Mouse (Mus musculus) testis, postnatal 10 days (tissue): Measurements from ENCODE around the gene Nek8.

ENCODE experiments used
- DNase-seq: peaks from one replicate; pipeline ENCODE4 v3.0.0; 2021; ENCODE audit warnings: low spot score

The Nek8 gene

DNA sequence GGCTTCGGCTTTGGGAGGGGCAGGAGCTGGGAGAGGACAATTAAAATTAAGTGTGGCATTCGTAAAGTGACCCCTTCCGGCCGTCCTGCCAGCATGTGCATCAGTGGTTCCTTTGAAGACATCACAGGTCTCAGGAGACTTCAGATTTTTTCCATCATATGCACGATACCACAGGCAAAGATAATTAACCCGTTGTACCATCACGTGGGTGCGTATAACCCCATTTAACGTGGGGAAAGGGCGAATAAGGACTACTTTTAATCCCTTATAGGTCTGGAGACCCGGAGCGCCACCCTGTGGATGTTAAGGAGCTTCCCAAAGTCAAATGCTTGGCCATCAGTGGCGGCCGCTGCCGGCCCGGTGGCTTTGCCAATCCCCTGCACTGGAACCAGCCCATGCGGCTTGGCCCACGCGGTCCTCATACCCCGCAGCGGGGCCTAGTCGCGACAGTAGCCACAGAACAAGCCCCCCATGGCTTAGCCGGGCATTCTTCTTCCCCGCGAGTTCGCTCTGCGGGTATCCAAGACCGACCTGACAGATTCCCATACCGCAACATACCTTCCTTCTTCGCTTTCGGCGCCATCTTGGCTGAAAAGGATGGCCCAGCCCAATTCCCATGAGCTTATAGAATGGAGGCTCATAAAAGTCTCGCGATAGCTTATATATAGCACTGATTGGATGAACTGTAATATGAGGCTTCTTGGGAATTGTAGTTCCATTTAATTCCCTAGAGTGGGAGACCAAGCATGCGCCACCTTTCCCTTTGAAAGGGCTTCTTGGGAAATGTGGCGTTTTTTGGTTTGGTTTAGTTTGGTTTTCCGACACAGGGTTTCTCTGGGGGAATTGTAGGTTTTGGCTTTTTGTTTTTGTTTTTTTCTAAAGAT lies 6.7 kb upstream of the Nek8 start, which contains the start of gene Rpl23a:
Rpl23a (minus strand) TSS at position 624 of the 884 bp plus-strand sequence.
- peak; percentile 81 for DNase-seq

DNA sequence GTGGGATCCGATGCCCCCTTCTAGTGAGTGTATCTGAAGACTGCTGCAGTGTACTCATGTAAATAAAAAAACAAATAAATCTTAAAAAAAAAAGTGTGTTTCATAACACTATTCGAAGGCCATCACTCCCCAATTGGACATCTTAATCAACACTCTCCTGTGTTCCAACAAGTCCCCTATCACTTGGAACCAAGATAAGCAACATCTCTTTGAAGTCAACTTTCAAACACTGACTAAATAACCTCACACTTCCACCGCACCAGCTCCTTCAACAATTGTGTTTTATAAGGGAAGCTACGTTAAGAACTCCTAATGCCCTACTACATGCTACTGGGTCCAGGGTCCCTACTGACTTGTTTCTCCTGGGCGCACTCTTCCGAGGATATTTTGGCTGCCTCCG lies 6.0 kb upstream of the Nek8 start:
- DNase-seq, result no peak

DNA sequence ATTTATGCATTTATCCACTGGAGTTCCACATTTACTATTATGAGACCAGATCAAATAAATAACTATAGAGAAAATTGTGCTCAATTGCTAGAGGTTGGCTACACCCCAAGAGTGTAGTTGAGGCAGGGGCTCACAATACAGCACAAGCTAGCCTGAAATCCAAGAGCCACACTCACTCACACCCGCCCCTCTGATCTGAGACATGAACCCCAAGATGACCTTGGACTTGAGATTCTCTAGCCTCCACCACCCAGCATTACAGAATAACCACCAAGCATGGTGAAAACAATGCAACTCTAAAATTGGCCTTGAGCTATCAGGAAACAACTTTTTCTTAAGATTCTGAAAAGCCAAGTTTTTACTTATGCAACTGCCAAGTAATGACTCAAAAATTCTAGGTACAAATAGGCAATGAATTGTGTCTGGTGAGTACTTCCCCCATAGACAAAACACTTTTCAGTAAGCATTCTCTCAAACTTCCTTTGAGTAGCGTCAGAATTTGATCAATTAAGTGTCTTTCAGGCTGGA lies 5.4 kb upstream of the Nek8 start:
- no peak for DNase-seq

DNA sequence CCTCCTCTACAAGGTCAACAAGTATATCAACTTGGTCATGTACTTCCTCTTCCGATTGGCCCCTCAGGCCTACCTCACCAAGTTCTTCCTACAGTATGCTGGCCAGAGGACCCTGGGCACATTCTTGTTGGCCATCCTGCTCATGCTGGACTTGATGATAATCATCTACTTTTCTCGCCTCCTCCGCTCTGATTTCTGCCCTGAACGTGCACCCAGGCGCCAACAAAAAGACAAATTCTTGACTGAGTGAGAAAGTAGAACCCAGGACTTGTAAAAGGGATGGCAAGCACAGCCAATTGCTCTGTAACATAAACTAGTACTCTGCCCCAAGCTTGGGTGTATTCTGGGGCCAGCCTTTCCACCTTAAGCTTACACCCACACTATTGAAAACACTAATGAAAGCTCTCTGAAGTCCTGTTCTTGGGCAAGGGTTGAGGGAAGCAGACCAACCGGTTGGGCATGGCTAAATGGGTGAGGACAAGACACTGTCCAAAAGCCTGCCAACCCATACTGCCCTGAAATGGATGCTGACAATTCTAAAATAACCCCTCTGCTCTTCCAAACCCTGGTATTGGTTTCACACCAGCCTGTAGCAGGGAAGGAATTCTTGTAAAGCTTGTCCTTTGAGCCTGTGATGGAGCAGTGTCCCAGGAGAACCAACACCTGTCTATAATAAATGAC lies 3.7 kb upstream of the Nek8 start:
- DNase-seq, result no peak

DNA sequence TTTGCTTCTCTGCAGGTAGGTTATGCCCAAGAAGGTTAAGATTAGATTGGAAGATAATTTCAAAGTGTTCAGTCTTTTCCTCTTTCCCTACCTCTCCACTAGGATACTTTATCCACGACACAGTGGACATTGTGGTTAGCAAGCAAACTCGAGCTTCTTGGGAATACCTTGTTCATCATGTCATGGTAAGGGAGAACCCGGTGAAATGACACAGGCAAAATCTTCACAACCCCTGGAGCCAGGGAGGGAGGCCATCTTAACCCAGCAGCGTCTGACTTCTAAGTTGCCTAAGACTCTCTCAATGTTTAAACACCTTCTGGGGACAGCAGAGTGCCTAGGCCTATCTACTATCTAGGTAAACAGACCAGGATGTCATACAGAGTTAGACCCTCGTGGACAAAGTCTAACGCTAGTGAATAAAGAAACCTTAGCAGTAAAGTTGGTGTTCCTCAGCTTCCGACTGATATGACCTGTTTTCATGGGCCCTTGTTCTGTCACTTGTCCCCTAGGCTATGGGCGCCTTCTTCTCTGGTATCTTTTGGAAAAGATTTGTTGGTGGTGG lies 3.0 kb upstream of the Nek8 start:
- no peak for DNase-seq

DNA sequence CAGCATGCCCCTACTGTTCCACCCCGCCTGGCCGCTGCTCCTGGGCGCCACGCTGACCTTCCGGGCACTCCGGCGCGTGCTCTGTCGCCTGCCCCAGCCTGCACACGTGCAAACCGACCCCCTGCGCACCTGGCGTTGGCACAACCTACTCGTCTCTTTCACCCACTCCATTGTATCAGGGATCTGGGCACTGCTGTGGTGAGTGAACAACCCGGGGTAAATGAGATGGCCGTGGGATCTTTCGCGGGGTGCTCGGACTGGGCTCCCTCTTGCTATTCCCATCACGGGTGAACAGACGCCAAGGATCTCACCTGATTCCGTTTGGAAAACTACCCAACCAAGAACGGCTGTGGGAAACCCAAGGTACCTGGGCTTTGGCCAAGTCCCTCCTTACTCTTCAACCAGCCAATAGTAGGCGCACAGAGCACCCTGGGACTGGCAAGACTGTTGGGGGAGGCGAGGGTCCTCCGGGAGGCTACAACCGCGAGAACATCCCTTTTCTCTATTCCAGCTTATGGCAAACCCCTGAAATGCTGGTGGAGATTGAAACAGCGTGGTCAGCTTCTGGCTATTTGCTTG lies 2.5 kb upstream of the Nek8 start:
- DNase-seq, result peak; percentile 84

DNA sequence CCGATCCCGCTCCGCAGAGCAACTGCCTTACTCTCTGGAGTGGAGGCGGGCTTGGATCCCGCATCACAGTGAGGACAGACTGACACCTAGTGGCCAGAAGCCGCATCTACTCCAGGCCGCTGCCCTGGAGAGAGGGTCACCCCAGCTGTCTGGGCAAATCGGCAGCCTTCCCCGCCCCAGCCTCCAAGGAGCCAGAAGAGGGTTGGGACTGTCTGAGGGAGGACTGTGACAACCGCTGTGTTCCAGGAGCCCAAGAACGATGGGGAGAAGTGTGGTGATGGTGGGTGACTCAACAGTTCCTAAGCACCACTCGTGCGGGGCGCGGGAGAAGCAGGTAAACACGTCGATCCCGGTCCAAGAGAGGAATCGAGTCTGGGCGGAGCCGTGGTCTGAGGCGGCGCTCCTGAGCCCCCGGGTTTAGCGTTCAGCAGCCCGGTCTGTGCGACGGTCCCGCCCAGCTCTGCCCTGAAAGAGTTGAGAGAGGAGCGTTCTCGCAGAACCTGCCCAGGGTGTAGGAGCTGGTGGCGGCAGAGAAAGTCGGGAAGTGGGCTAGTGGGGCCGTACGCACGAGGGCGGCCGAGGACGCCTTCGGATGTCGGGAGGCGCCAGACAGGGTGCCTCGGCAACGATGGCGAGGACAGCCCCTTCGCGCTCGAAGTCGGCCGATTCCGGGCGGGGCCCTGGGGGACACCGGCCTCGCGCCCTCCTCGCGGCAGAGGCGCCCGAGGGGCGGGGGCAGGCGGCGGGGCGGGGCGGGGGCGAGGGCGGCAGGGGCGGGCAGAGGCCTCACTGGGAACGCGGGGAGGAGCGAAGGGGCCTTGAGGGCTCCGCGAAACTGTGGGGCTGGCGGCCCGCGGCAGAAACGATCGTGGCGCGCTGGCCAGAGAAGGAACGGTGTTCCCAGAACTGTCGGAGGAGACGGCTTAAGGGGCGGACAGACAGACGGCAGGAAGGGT lies 1.7 kb upstream of the Nek8 start:
- DNase-seq, result peak; percentile 96

DNA sequence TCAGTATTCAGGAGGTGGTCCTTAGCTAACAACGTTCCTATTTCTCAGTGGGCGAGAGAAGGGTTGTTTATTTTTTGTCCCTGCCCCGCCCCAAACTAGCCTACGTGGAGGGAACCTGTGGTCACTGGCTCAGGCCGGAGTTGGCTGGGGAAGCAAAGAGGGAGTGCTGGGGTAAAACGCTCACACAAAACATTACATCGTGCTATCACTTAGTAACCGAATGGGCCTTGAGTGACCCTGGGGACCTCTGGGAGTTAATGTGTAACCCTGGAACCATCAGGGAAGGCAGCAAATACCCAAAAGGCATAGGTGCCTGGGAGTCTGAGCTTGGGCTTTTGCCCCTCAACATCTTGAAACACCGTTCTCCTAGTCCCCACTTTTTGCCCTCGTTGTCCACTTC lies 962 bp upstream of the Nek8 start:
- DNase-seq, result no peak

DNA sequence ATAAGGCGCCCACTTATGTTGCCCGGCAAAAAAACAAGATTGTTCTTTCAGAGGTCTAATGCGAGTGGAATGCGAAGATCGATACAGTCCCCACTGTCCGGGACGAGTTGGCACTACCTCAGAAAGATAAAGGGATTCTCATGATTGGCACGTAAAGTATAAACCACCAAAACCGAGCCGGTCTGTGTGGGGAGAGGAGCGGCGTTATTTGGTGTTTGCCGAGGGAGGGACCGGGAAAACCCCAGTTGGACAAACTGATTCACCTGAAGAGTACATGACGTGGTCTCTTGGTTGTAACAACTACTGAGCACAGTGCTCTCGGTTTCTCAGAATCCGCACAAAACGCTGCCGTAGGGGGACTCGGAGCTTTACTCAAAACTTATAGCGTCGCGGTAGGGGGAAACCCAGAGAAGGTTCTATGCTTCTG lies 443 bp upstream of the Nek8 start:
- no peak for DNase-seq

DNA sequence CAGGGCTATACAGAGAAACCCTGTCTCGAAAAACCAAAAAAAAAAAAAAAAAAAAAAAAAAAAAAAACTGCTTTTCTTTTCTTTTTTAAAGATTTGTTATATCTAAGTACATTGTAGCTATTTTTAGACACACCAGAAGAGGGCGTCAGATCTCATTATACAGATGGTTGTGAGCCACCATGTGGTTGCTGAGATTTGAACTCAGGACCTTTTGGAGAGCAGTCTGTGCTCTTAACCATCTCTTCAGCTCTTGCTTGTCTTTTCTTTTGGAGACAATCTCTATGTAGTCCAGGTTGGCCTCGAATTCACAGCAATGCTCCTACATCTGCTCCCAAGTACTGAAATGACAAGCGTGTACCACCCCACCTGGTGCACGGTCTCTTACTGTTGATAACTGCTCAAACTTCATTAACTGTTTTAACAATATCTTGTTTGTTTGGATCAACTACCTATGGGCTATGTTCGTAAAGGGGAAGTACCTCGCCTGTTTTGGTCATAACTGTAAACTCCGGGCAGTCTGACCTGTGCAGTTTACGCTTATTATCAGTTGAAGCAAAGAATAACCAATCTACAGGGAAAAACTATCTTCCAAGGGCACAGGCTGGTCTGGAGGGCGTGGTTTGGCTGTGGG lies 589 bp downstream of the Nek8 start:
- no peak for DNase-seq

DNA sequence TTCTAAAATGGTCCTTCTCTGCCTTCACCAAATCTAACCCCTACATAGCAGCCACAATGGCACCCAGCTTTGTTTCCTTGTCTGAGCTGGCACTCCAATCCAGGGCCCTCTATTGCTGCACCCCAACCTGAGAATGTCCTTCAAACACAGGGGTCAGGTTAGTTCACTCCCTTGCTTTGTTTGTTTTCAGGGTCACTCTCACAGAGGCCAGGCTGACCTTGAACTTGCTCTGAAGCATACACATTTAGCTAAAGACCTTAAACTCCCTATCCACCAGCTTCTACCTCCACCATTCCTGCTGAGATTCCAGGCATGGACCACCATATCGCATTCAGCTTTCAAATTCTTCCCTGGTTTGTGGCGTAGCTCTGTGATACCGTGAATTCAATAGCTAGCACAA lies 2.0 kb downstream of the Nek8 start:
- DNase-seq, result no peak

DNA sequence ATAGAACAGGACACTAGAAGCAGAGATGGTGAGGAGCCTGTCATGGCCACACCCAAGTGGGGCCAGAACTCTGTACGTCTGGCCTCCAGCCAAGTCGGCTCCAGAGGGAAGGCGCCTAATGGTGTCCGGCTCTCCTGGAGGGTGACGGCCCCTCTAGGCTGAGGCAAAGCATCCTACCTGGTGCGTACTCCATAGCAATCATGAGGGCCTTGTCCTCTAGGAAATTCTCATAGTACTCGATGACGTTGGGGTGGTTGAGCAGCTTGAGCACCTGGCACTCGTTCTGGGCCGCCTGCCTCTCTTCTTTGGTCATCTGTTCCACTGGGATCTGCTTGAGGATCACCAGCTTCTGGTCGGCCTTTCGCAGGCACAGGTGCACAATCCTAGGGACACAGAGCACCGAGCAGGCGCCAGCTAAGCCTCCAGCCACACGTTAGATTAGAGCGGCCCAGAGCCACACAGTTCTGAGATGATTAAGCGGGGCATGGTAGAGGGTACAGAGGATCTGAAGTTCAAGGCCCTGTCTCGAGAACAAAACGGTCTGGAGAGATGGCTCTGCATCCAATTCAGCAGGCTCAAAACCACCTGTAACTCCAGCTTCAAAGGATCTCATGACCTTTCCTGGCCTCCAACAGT lies 3.6 kb downstream of the Nek8 start:
- no peak for DNase-seq

DNA sequence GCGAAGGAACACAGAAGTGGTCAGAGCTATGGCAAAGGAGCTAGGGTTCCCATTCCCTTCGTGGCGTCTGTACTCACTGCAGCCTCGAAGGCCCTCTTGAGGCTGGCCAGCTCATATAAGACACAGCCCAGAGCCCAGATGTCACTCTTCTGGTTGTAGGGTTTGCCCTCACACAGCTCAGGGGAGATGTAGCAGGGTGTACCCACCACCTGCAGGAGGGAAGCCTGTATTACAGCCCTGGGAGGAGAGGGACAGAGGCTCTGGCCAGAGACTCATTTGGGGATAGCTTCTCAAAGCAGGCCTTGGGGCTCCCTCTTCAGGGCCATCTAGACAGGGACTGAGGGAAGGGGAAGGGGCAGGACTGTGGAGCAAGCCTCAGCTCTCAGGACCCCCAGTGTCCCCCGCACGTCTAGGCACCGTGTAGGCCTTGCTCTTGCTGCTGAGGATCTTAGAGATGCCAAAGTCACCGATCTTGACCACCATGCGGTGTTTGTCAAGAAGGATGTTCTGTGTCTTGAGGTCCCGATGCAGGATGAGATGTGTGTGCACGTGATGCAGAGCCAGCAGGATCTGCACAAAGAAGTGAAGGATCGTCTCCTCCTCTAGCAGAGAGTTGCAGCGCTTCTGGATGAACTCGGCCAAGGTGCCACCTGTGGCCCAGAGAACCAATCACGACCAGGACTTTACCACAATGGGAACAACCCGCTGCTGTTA lies 4.3 kb downstream of the Nek8 start:
- no peak for DNase-seq

DNA sequence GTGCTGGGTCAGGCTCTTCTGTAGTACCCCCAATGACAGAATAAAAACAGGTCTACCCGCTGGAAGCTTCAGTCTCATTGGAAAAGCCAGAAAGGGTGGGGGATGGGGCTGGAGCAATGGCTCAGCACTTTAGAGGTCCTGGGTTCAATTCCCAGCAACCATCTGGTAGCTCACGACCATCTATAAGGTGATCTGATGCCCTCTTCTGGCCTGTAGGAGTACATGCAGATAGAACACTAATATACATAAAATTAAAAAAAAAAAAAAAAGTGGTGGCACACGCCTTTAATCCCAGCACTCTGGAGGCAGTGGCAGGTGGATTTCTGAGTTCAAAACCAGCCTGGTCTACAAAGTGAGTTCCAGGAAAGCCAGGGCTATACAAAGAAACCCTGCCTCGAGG lies 5.1 kb downstream of the Nek8 start:
- DNase-seq, result no peak

DNA sequence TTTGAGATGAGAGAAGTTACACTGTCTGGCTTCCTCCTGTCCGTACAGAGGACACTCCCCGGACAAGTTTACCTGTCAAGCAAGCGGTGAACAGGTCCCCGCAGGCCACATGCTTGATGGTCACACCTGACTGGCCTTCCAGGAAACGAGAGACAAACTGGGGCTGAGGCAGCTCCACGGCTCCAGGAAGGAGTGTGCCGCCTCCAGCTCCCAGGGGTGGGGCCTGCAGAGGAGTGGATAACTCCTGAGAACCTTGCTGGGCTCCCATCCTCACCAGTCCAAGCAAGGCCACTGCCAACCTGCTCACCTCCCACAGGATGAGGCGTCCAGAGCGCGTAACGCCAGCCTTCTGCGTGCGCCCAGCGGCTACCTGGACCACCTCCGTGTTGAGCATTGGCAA lies 6.2 kb downstream of the Nek8 start:
- no peak for DNase-seq

DNA sequence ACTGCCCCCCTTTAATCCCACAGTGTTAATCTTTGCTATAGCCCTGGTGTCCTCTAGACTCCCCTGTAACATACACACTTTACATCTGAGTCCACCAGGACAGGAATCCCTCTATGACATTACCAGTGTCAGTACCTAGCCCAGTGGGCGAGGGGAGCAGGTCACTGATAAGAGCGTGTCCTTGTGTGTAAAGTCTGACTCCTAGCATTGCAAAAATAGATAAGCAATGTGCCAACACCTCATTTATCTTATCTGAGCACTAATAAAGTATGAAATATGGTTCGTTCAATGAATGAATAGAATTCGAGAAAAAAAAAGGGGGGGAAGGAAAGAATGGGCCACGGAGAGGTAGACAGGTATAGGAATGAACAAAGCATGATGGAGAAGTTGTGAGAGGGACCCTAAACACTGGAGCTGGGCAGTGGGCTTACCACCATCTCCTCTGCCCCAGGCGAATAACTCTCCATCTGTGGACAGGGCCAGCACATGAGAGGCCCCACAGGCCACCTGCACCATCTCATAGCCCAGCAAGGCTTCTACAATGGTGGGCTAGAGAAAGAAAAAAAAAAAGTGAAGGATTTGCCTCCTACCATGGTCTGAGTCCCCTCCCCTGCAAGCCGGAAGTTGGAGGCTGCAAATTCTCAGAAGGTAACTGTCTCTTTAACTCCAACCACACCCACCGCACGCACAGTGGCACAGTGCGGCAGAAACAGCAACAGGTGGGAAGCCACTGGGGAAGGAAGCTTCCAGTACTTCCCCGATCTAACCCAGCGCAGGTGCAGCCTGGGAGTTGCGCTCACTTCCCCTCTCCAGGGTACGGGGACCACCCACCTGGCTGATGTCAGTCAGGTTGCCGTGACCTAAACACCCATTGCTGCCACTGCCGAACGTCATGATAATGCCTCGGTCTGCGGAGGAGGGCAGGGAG lies 7.7 kb downstream of the Nek8 start:
- DNase-seq, result no peak

DNA sequence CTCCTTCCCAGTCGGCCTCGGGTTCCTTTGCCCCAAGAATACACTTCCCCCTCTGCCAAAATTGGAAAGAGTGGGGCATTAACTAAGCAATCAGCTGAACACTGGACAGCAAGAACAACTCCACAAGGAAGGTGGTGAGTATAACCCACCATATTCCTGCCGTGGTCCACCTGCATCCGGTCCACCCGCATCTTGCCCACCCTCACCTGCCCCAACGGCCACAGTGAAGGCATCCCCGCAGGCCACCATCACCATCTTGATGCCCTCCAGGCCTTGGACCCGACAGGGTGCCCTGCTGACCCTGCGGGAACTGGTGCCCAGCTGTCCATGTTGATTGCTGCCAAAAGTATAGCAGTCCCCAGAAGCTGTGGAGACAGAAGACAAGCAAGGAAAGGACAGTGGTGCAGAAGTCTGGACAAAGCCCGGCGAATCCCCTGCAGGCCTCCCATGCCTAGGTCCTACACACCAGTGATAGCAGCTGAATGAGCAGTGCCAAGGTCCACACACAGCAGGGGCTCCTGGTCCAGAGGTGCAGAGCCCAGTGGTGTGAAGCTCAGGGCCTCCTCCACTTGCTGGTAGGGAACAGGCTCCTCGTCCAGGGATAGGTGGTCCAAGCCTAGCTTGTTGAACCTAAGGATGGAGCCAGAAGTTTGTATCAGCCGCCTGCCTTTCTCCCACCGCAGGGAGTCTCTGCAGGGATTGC lies 9.1 kb downstream of the Nek8 start:
- no peak for DNase-seq

DNA sequence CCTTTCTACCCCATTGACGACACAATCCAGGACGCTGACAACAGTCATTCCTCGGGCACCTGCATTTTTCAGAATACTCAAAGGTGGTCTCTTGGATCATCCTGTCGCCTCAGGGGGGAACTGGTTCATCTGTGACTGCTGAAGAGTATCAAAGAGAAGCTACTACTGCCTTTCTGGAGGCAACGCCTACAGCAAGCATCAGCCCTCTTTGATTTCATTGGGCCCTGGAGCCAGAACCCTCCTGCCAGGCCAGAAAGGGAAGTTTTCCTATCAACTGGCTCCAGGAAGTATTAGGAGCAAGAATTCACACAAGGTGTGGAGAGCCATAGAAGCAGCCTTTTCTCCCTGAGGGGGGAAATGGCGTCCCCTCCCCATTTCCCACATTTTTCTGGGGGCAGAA lies 9.8 kb downstream of the Nek8 start:
- no peak for DNase-seq
